Mouse (Mus musculus): ENCODE results near the gene Pdlim4. TPM values are rescaled to one million over a fixed set of nuclear protein-coding genes. Genes with fewer than 3 reads are reported as not detected.

The Pdlim4 gene
- total and polyA plus RNA-seq, 3 experiments: not detected

DNA sequence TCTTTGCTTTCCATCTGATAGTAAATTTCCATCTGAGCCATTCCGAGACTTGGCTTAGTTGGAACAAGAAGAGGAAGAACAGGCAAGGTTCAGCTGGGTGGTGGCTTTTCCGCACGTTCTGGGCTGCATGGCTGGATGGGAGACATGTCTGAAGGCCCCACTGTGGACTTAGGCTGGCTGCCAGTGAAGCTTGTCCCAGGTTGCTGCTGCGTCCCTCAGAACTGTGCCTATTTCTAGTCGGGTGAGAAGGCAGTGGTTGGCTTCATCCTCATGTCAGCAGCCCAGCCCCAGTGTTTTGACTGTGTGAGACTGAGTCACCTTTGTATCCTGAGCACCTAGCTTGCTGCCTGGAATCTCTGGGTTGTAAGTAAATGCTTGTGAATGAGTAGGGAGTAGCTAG, 40.1 kb upstream of the Pdlim4 start:
- in situ Hi-C loops (cut with MboI; ENCODE audit: low pct_ligation_motif_present, low pct_unique_long_range_greater_than_20kb, low sequenced_read_pairs) (no loop called here), dilution Hi-C loops (cut with MboI; ENCODE audit: extremely low pct_ligation_motif_present, extremely low pct_unique_long_range_greater_than_20kb, low sequenced_read_pairs) (no loop called here)
- Histone ChIP-seq H3K27me3 (replicated peaks) (peaks cover 27% of the 10 kb centered on the region), H3K79me2 (replicated peaks; ENCODE audit: control insufficient read depth, extremely low read depth, insufficient read depth, poor library complexity, severe bottlenecking) (no peaks in the 10 kb centered on the region), H3K36me3 (replicated peaks in 1 of 2; ENCODE audit: control insufficient read depth in 1 of 2, insufficient read depth in 1 of 2, low read length in 1 of 2) (no peaks in the 10 kb centered on the region), H3K4me3 (replicated peaks in 1 of 3; ENCODE audit: low read depth in 2 of 3, low read length in 2 of 3, poor library complexity in 1 of 3) (no peak overlapping the region), H3K27ac (ENCODE audit: insufficient read depth, low read depth) (no peak overlapping the region), H3K9ac (ENCODE audit: insufficient read depth, low read depth) (no peak overlapping the region), H3K4me1 (ENCODE audit: control insufficient read depth in 1 of 2, insufficient read depth in 2 of 2) (peaks cover 5 to 28% of the 10 kb centered on the region in 2 experiments; a peak in 3 of 4 replicates), H3K9me3 (replicated peaks; ENCODE audit: low read length) (no peaks in the 10 kb centered on the region), H3K4me2 (ENCODE audit: insufficient read depth, low read depth, poor library complexity, severe bottlenecking) (no peak overlapping the region)
- DNase-seq (ENCODE audit: extremely low read depth): no peak
- TF ChIP-seq CHD2 (IDR thresholded peaks at IDR 0.05; ENCODE audit: low read length) (no peak), NELFE (IDR thresholded peaks at IDR 0.05; ENCODE audit: low read depth, low read length) (no peak), EP300 (IDR thresholded peaks at IDR 0.05; ENCODE audit: low read length) (no peak), USF2 (conservative IDR thresholded peaks at IDR 0.05; ENCODE audit: low read depth, low read length) (no peak), KAT2A (IDR thresholded peaks at IDR 0.05; ENCODE audit: insufficient replicate concordance, low read length) (no peak), CTCF (conservative IDR thresholded peaks at IDR 0.05 in 1 of 2, IDR thresholded peaks at IDR 0.05 in 1 of 2; ENCODE audit: low read depth in 2 of 2, low read length in 2 of 2) (no peak), ELF1 (IDR thresholded peaks at IDR 0.05; ENCODE audit: low read depth, low read length) (no peak), CHD1 (IDR thresholded peaks at IDR 0.05; ENCODE audit: low read depth, low read length) (no peak), RCOR1 (conservative IDR thresholded peaks at IDR 0.05; ENCODE audit: low read depth, low read length) (no peak), TCF12 (IDR thresholded peaks at IDR 0.05; ENCODE audit: low read depth, low read length) (no peak), JUN (IDR thresholded peaks at IDR 0.05; ENCODE audit: insufficient read depth, low read depth, low read length) (no peak), POLR2A (IDR thresholded peaks at IDR 0.05; ENCODE audit: low read depth, low read length) (no peak), MEF2A (IDR thresholded peaks at IDR 0.05; ENCODE audit: borderline replicate concordance, low read depth, low read length) (no peak), HCFC1 (IDR thresholded peaks at IDR 0.05; ENCODE audit: low read depth, low read length) (no peak), MAFK (IDR thresholded peaks at IDR 0.05; ENCODE audit: insufficient replicate concordance, low read length) (no peak), ZNF384 (IDR thresholded peaks at IDR 0.05; ENCODE audit: low read depth, low read length) (no peak), NRF1 (IDR thresholded peaks at IDR 0.05; ENCODE audit: low read depth, low read length) (no peak)

DNA sequence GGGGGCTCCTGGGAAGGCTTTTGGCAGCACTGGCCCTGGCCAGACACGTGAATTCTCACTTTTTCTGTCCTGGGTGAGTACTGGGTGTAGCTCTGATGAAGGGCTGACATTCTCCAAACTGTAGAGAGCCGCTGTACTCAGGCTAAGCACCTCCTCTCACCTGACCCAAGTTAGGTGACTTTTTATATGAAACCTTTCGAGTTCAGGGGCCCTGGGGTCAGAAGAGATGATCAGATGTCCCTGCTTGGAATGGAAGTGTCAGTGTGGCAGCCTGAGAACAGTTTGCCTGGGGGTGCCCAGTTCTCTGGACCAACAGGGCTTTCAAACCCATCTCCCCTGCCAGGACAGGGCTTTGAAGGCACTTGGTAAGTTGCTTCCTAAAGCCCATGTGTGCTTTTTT, 39.3 kb upstream of the Pdlim4 start:
- H3K27ac ChIP-seq (ENCODE audit: insufficient read depth, low read depth): no peak overlapping the region
- TF ChIP-seq ZC3H11A (IDR thresholded peaks at IDR 0.05; ENCODE audit: low read depth, low read length): no peak
- no peak for DNase-seq (ENCODE audit: extremely low read depth)
- H3K27me3 ChIP-seq (replicated peaks): peaks cover 34% of the 10 kb centered on the region
- dilution Hi-C loops (cut with MboI; ENCODE audit: extremely low pct_ligation_motif_present, extremely low pct_unique_long_range_greater_than_20kb, low sequenced_read_pairs): no loop called here
- in situ Hi-C loops (cut with MboI; ENCODE audit: low pct_ligation_motif_present, low pct_unique_long_range_greater_than_20kb, low sequenced_read_pairs): no loop called here
- H3K9me3 ChIP-seq (replicated peaks; ENCODE audit: low read length): no peaks in the 10 kb centered on the region
- no peak overlapping the region for H3K9ac ChIP-seq (ENCODE audit: insufficient read depth, low read depth)
- H3K36me3 ChIP-seq (replicated peaks in 1 of 2; ENCODE audit: control insufficient read depth in 1 of 2, insufficient read depth in 1 of 2, low read length in 1 of 2): no peaks in the 10 kb centered on the region
- no peak overlapping the region for H3K4me2 ChIP-seq (ENCODE audit: insufficient read depth, low read depth, poor library complexity, severe bottlenecking)
- H3K4me1 ChIP-seq (ENCODE audit: control insufficient read depth in 1 of 2, insufficient read depth in 2 of 2): peaks cover 5 to 23% of the 10 kb centered on the region in 2 experiments; a peak in 3 of 4 replicates
- H3K79me2 ChIP-seq (replicated peaks; ENCODE audit: control insufficient read depth, extremely low read depth, insufficient read depth, poor library complexity, severe bottlenecking): no peaks in the 10 kb centered on the region
- H3K4me3 ChIP-seq (replicated peaks in 1 of 3; ENCODE audit: low read depth in 2 of 3, low read length in 2 of 3, poor library complexity in 1 of 3): no peak overlapping the region

Measured in CH12.LX (cell line).